Mouse (Mus musculus) effector memory CD4-positive, alpha-beta T cell, adult 5 months (primary cell): ENCODE data around the gene Zmym6. TPM values are rescaled to one million over a fixed set of nuclear protein-coding genes. Genes with fewer than 3 reads are reported as not detected.

ENCODE experiments used
- polyA plus RNA-seq: library from polyadenylated mRNA; unstranded; fragments of 100-300 nt; shearing (Covaris generic); gene quantifications from one replicate; pipeline ENCODE4 v1.2.1, GENCODE M21; 2017

Zmym6 gene
- 23.4 TPM for polyA plus RNA-seq

GRCm38 (mm10) chr4:127076875-127077548 is at the start of gene Zmym6:
Zmym6 (plus strand) TSS chr4:127077383.

GRCm38 (mm10) chr4:127060585-127061290 is 16.4 kb upstream of the Zmym6 start, which contains the start of gene Zmym1:
Zmym1 (minus strand) TSS chr4:127061152.

GRCm38 (mm10) chr4:127123391-127123790 is 46.2 kb downstream of the Zmym6 start, which contains the start of gene Tmem35b:
Tmem35b (plus strand) TSS chr4:127123691.

GRCm38 (mm10) chr4:127168914-127169345 is 91.7 kb downstream of the Zmym6 start, which contains the start of gene Dlgap3:
Dlgap3 (plus strand) TSS chr4:127169204.

Other genes starting within 250 kb of the Zmym6 start
- 38.4 TPM for gene Zmym4, start 109.2 kb upstream of the Zmym6 start, polyA plus RNA-seq
- 218 TPM for gene Sfpq, start 56.1 kb upstream of the Zmym6 start, polyA plus RNA-seq
- 27.5 TPM for gene Zmym1, start 16.2 kb upstream of the Zmym6 start, polyA plus RNA-seq
- 13.1 TPM for gene Tmem35b, start 46.3 kb downstream of the Zmym6 start, polyA plus RNA-seq
- not detected for gene Dlgap3, start 91.8 kb downstream of the Zmym6 start, polyA plus RNA-seq
- gene Smim12, start 166.4 kb downstream of the Zmym6 start, polyA plus RNA-seq = 15.3 TPM
- not detected for gene Gja4, start 236.7 kb downstream of the Zmym6 start, polyA plus RNA-seq